Mouse (Mus musculus) heart, postnatal 25 days (tissue): ENCODE data around the gene Mblac1. TPM values are rescaled to one million over a fixed set of nuclear protein-coding genes. Genes with fewer than 3 reads are reported as not detected.

Experiments used
- DNase-seq: peaks from one replicate; pipeline ENCODE4 v3.0.0; 2022; ENCODE audit warnings: low spot score
- intact Hi-C: fragments of 180-260 bp; cut with DNase I; formaldehyde crosslinking; loops from one replicate; pipeline ENCODE4 v1.15.1; 2025
- total RNA-seq, 2 experiments: library from RNA; stranded (reverse); gene quantifications; 2 replicates each; pipeline ENCODE4 v1.2.3; 2021

Gene Mblac1
- total RNA-seq: 1 to 10 TPM; 2.6 to 2.8 TPM

DNA sequence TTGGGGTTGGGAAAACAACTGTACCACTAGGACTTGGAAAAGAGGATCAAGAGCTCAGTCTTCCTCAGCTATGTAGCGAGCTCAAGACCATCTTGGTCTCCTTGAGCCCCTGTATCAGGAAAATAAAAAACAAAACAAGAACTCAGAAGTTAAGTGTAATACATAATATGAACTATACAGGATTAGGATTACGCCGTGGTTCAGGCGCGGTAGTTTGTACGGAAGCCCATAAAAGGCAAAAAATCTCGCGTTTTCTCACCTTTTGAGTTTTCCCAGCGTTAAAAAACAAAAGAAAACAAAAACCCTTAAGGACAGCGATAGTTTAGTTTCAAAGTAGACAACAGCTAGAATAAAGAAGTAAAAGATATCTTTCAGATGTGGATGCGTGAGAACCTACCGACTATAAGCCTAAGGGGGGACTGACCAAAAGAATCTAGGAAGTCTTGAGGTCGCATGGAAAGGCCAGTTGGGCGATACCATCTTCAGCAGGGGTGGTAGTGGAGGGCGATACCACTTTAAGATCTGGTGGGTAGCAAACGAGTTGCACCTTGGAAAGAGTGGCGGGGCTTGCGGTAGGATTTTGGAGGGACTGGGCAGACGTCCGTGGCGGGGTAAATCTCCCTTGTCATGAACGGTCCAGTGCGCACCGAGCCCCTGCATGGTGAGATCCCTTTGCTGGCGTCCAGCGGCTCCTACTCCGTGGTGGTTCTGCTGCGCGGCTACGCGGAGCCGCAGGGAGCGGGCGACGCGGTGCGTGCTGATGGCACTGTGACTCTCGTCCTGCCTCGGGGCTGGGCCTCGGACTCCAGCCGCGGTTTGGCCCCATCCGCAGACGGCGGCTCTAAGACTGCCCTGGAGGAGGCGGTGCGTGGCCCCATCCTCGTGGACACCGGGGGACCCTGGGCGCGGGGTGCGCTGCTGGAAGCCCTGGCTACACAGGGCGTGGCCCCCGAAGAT, at the start of gene Mblac1:
Mblac1 (plus strand) TSS at position 544 of the 957 bp plus-strand sequence.
- peak; percentile 67 for DNase-seq
- intact Hi-C loops: no loop called here

DNA sequence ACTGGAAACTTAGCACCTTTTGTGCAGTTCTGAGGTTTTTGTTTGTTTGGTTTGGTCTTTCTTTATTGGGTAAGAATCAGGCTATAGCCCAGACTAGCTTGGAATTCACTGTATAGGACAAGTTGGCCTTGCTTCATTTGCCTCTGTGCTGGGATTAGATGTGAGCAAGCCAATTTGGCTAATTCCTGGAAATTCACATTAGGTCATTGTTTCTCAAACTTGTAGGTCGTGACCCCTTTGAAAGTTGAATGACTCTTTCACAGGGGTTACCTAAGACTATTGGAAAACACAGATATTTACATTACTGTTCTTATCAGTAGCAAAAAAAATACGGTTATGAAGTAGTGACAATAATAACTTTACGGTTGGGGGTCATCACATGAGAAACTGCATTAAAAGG, 39.7 kb upstream of the Mblac1 start:
- intact Hi-C loops: loop anchor here (2.0 to 5.0 kb wide), 2 partner anchors 38 to 67 kb away; partner anchors contain the start of genes Zkscan1 and Zscan21
- no peak for DNase-seq

DNA sequence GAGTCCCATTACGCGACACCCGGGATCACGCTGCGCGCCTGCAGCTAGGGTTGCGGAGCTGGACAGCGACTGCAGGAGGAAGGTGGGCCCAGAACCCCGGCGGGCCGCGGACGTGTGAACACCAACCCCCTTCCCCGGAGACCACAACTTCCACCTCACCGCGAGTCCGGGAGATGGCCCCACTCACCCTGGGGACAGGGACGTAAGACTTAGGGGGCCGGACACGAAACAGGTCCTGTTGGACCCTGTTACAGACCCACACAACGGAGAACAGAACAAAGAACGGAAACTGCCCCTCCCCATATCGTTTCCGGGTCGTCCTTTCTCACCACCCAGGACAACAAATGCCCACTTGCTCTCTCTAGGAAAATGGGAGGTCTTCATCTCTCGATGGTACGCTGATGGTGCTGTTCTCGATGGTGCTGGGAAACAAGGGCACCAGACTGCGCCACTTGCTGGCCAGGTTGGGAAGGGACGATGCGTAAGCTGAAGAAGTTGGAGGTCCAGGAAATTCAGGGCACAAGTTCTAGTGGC, 38.6 kb upstream of the Mblac1 start, which contains the start of gene Zfp113:
Zfp113 (minus strand) TSS at position 302 of the 534 bp plus-strand sequence.
- intact Hi-C loops: loop anchor here (2.0 kb wide), 1 partner anchor 39 kb away; the partner anchor contains the start of gene Zscan21
- DNase-seq: peak; percentile 80

DNA sequence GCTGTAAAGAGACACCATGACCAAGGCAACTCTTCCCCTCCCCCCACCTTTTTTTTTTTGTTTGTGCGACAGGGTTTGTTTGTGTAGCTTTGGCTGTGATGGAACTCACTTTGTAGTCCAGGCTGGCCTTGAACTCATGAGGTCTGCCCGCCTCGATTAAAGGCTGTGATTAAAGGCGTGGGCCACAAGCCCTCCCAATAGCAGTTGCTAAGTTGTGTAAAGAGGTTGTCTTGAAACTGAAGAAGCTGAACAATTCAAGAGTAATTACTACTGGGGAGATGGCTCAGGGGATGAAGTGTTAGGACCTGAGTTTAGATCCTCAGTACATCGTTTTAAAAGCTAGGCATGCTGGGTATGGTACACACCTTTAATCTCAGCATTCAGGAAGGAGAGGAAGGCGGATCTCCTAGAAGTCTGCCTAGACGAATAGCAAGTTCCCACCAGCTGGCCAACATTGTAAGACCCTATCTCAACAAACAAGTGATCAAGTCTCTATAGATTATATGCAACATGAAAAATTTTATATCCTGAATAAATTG, 33.8 kb upstream of the Mblac1 start:
- DNase-seq: no peak
- intact Hi-C loops: no loop called here

DNA sequence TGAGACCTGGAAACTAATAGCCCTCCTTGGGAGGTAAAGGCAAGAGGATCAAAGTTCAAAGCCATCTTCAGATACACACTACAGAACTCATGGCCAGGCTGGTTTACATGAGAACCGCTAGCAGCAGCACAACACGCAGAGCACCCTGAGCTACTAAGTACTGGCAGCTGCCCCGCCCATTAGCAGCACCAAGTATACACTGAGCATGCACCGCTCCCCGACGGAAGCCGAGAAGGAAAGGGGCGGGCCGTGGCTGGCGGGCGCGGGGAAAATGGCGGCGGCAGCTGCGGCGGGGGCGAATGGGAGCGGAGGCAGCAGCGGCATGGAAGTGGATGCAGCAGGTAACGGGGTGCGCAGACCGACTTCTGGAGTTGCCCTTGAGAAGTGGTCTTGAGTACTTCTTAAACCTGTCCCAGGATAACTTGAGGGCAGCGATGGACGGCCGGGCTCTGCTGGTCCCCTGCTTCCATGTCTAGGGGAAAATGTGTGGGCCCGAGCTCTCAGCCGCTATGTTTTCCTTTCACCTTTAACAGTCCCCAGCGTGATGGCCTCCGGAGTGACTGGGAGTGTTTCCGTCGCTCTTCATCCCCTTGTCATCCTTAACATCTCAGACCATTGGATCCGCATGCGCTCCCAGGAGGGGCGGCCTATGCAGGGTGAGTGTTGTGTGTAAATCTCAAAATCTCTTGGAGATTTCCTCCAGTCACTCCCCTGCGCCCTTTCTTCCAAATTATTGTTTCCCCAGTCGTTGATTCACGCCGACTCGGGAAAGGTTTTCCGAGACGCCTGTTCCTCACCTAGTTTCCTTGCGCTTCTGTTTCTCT, 33.1 kb upstream of the Mblac1 start, which contains the start of gene Cops6:
Cops6 (plus strand) TSS at position 230 of the 824 bp plus-strand sequence.
- intact Hi-C loops: no loop called here
- peak; percentile 84 for DNase-seq

DNA sequence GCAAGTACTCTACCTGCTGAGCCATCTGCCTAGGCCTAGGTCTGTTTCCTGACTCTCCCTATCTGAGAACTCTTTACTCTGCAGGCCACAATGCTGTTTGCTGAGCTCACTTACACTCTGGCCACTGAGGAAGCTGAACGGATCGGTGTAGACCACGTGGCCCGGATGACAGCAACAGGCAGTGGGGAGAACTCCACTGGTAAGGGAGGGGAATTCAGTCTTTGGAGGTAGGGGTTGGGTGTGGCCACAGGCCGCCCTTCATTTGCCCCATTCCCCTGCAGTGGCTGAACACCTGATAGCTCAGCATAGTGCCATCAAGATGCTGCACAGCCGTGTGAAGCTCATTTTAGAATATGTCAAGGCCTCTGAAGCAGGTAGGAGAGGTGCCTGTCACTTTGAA, 31.1 kb upstream of the Mblac1 start:
- no peak for DNase-seq
- intact Hi-C loops: no loop called here

DNA sequence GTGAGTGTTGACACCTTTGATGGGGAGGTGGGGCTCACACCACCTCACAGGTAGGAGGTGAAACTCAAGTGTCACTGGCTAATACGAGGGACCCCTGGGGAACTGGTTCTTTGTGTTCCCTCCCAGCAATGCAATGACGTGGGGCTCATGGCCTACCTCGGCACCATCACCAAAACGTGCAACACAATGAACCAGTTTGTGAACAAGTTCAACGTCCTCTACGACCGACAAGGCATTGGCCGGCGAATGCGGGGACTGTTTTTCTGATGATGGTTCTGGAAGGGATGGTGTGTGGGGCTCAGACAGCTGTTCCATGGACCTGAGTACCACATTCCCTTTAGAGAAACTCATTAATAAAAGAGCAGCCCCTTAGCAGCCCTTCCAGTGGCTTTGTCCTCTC, 30.5 kb upstream of the Mblac1 start:
- intact Hi-C loops: no loop called here
- DNase-seq: no peak

DNA sequence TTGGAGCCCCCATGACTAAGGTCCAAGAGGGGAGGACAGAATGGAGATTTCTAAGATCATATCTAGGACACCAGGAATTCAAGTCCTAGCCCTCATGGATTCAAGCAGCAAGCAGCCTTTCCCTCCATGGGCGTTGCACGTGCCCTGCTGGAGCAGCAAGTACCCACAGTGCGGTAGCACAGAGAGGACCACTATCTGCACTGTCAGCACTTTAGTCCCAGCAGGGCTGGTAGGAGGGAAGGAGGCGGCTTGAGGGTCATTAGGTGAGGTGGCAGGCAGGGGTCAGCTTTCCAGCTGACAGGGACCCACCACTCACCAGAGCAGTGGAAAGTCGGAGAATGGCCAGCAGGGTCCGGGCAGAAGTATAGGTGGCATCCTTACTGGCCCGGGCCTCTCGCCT, 28.5 kb upstream of the Mblac1 start:
- intact Hi-C loops: loop anchor here (5.0 kb wide), 1 partner anchor 378 kb away; the partner anchor contains the start of genes Mepce and Zcwpw1
- DNase-seq: no peak

DNA sequence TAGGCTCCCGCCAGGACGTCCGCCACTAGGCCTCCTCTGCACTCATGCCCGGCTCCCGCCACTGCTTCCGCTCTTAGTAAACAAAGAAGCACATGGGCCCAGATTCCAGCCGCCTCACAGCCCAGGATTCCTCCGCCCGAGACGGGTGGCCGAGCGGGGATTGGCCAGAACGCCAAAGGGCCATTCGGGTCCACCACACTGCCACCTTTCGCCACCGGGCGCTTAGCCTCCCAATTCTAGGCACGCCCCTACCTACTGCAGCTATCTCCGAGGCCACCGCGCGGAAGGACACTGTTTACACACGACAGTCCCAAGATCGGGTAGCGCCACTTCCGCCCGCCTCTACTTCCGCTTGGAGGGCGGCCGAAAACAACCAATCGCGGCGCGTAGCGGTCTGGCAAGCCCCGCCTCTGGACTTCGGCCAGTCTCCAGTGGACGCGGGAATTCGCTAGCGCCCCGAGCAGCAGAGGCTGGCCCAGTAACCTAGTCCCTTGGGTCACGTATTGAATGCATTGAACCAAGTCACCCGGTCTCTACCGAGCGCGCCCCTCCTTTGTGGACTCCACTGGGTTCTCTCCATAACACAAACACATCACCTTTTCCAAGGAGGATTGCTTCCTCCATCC, 23.1 kb upstream of the Mblac1 start:
- intact Hi-C loops: no loop called here
- peak; percentile 90 for DNase-seq

DNA sequence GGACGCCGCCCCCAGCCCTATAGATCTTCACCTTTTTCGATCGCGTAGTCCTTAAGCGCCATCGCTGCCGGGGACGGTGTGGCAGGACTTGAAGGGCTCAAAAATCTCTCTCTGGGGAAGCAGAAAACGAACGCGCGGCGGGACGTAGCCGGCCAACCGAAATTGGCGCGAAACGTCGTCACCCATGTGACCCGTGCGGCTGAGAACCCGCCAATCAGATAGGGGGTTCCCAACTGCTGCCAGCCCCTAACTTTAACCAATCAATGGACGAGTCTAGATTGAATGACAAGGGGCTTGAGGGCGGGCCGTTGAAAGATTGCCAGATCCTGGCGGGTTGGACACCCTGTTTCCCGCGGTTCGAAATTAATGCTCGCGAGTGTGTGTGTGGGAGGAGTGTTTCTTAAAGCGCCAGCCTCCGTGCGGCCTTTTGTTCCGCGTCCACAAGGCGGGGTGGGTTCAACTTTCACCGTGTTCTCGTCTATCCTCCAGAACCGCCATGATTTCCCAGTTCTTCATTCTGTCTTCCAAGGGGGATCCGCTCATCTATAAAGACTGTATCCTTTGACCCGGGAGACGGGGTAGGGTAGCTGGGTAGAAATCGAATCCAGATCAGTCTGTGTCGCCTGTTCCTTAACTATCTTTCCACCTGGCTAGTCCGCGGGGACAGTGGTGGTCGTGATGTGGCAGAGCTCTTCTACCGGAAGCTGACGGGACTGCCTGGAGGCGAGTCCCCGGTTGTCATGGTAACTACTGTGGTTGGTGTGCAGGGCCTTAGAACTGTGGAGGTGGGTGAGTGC, 22.2 kb upstream of the Mblac1 start, which contains the start of the genes Ap4m1 and Mcm7:
Ap4m1 (plus strand) TSS at position 308 of the 797 bp plus-strand sequence.
Mcm7 (minus strand) TSS at position 728 of the 797 bp plus-strand sequence.
- peak; percentile 97 for DNase-seq
- intact Hi-C loops: loop anchor here (2.0 kb wide), 1 partner anchor 15 kb away; the partner anchor contains the start of genes Cnpy4 and Taf6

DNA sequence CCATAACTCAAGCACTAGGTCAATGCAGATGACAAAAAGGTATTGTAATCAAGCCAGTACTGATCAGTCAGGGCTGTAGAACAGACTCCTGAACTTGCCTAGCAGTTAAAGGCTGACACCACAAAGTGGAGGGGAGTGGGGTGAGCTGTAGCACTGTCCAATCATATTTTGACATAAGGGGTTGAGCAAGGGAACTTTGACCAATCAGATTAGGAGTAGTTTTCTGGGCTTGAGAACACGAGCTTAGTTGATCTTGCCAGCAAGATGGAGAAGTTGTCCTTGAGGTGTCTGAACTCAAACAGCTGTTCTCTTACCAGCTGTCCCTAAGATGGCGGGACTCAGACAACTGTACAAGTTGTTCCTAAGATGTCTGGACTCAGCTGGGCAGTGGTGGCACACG, 20.9 kb upstream of the Mblac1 start:
- DNase-seq: no peak
- intact Hi-C loops: loop anchor here (2.0 kb wide), 1 partner anchor 14 kb away; the partner anchor contains the start of genes Cnpy4 and Taf6

DNA sequence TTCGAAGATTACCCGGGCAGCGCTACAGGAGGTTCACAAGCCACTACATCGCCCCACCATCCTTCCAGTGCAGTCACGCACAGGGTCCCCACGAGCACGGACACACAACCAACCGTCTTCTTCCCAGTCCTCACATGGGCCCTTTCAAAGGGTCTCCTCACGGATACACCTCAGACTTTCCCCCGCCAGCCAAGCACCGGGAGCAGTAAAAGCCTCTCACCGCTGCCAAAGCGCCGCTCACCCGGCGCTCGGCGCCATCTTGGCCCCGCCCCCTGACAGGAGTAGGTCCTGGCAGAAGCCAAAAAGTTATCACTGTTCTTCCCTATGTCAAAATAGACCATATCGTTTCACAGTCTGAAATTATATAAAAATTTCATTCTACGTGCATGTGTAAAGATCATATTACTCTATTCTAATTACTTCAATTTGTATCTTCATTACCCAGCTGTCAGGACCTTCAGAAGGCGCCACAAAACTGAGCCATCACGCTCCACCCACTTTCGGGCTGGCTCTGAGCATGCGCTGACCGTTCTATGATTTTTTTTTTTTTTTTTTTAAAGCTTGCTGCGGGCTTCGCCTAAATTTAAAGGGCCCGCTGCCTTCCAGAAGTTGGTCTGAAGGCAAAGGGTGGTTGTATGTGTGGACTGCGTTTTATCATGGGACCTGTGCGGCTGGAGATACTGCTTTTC, 7.0 kb upstream of the Mblac1 start, which contains the start of the genes Taf6 and Cnpy4:
Taf6 (minus strand) TSS at position 502 of the 689 bp plus-strand sequence.
Cnpy4 (plus strand) TSS at position 536 of the 689 bp plus-strand sequence.
- intact Hi-C loops: loop anchor here (2.0 kb wide), 1 partner anchor 14 kb away; the partner anchor contains the start of genes Ap4m1 and Mcm7
- DNase-seq: peak; percentile 69

DNA sequence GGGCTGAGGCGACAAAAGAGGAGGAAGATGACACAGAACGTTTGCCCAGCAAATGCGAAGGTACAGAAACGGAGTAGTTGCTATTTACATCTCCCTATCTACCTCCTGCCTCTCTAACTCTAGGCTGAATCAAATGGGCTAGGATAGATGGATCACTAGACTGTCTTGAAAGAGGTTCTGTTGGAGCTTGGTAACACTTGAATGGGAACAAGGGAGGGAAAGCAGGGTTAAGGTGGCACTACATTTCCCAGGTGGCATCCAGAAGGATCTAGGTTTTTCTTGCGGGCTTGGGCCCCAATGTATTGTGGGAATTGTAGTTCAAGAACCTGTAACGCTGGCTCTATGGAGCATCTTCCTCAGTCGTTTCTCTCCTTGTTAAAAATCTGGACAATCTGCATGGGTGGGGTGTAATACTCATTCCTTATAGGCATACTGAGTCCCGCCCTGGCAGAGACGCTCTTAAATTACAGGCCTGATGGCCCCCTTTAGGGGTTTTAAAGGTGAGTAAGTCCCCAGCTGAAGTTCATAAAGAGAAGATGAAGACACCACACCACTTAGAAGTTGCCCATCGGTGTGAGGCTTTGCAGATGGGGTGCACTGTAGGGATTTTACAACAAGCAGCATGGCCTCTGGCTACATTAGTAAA, 6.3 kb upstream of the Mblac1 start:
- intact Hi-C loops: loop anchor here (2.0 kb wide), 1 partner anchor 15 kb away; the partner anchor contains the start of genes Ap4m1 and Mcm7
- DNase-seq: peak; percentile 42

DNA sequence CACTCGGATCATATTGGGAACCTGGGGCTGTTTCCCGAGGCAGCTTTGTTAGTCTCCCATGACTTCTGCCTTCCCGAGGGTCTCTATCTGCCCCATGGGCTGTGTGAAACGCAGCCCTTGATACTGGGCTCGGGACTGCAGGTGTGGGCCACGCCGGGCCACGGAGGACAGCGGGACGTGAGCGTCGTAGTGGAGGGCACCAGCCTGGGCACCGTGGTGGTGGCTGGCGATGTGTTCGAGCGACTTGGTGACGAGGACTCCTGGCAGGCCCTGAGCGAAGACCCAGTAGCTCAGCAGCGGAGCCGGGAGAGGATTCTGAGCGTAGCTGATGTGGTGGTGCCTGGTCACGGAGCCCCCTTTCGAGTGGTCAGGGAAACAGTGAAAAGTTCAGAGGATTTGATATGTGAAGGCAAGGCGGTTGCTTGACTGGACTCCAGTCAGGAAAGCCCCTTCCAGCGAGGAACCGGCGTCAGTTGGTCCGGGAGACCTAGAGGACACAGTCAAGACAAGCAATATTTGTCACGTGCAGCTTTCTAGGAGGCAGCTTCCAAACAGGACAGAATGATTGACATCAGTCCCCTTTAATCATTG, 736 bp downstream of the Mblac1 start:
- intact Hi-C loops: no loop called here
- no peak for DNase-seq

DNA sequence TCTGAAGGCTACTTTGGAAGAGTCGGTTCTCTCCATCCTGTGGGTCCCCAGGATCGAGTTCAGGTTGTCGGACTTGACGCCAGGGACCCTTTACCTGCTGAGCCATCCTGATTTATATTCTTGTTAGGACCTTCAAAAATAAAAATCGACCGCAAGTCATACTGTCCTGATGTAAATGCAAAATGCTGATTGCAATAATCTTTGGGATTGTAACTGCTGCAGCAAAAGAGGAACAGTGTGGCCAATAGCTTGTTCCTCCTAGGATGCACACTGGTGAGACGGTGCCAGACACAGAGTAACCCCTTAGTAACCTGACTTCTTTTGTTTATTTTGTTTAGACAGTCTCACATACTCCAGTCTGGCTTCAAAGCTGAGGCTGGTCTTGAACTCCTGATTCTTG, 1.3 kb downstream of the Mblac1 start:
- no peak for DNase-seq
- intact Hi-C loops: no loop called here

DNA sequence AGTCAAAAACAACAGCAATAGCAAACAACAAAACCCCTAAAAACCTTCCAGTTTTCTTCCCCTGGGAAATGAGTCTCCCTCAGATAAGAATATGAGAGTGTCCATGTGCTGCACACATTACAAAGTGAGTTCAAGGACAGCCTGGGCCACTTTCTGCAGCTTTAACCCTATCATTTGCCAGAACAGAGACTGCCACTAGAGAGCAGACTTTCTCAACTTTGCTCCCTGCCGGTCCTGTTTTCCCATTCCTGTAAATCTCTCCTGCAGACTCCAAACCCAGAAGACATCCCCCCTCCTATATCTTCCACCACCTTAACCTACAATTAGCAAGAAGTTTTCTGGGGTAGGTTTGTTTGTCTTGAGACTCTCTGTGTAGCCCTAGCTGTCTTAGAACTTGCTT, 5.5 kb downstream of the Mblac1 start:
- no peak for DNase-seq
- intact Hi-C loops: no loop called here
